Mouse (Mus musculus): ENCODE results near the gene Ssbp2.

GRCm38 (mm10) chr13:91478011-91478410 lies 17.9 kb downstream of the Ssbp2 start:
- TF ChIP-seq CTCF (IDR thresholded peaks at IDR 0.05; ENCODE audit: control insufficient read depth, insufficient read depth, insufficient replicate concordance, low read depth, low read length): no peak
- TF ChIP-seq POLR2A (IDR thresholded peaks at IDR 0.05; ENCODE audit: control insufficient read depth, low read depth, low read length): no peak

All from testis, adult 2 months (tissue).